Mouse (Mus musculus) limb, embryonic 13.5 days (tissue): ENCODE measurements around the gene Dot1l. TPM values are rescaled to one million over a fixed set of nuclear protein-coding genes. Genes with fewer than 3 reads are reported as not detected.

Experiments used
- ATAC-seq: fragments of 200-750 bp; cut with Nextera tagmentation; 2 replicates; pipeline ENCODE4 v1.8.0; 2017; ENCODE audit warnings: low read depth, moderate number of reproducible peaks, moderate TSS enrichment; ENCODE audit not compliant: low FRiP score
- H3K27ac ChIP-seq: fragments of 300-500 bp; sonication (generic); 2 replicates; pipeline ENCODE4 v1.5.1; 2015; ENCODE audit warnings: inconsistent platforms, mild to moderate bottlenecking, moderate library complexity
- H3K27me3 ChIP-seq: fragments of 300-500 bp; sonication (generic); 2 replicates; pipeline ENCODE4 v1.6.1; 2015; ENCODE audit warnings: mild to moderate bottlenecking, inconsistent platforms
- H3K36me3 ChIP-seq: fragments of 300-500 bp; sonication (generic); 2 replicates; pipeline ENCODE4 v1.6.1; 2015; ENCODE audit warnings: inconsistent platforms, mild to moderate bottlenecking, moderate library complexity
- H3K4me1 ChIP-seq: fragments of 300-500 bp; sonication (generic); 2 replicates; pipeline ENCODE4 v1.6.1; 2015; ENCODE audit warnings: inconsistent platforms
- H3K4me2 ChIP-seq: fragments of 300-500 bp; sonication (generic); replicated peaks from 2 replicates; pipeline ENCODE4 v1.6.1; 2015; ENCODE audit warnings: inconsistent platforms, mild to moderate bottlenecking, moderate library complexity
- H3K4me3 ChIP-seq: fragments of 300-500 bp; sonication (generic); 2 replicates; pipeline ENCODE4 v1.5.1; 2015; ENCODE audit warnings: moderate library complexity, mild to moderate bottlenecking, inconsistent platforms
- H3K9ac ChIP-seq: fragments of 300-500 bp; sonication (generic); 2 replicates; pipeline ENCODE4 v1.6.1; 2015; ENCODE audit warnings: mild to moderate bottlenecking, inconsistent platforms
- H3K9me3 ChIP-seq: fragments of 300-500 bp; sonication (generic); 2 replicates; pipeline ENCODE4 v1.6.1; 2016; ENCODE audit warnings: inconsistent platforms
- WGBS: fragments of 180-500 bp; shearing (Covaris S2); methylation state at CpG from one replicate; pipeline ENCODE4 v1.1.7; 2015; 5-methylcytosine and 5-hydroxymethylcytosine counted together
- polyA plus RNA-seq: library from polyadenylated mRNA; unstranded; fragments of >200 nt; fragmentation: Nextera tagmentation; extraction: Ambion mirVana; gene quantifications from 2 replicates; pipeline ENCODE4 v1.2.1, GENCODE M21; 2015

Dot1l gene
- 19.2 and 20.2 TPM in 2 replicates for polyA plus RNA-seq

- H3K4me2 ChIP-seq = peak within 1 kb of the TSS; percentile 97
- under 1% methylated on average over 53 of the region's 57 CpGs for WGBS
These were observed at the start of gene Dot1l for GRCm38 (mm10) chr10:80754594-80755290. Gene Dot1l (plus strand): TSS chr10:80755206.

GRCm38 (mm10) chr10:80705479-80705878 lies 49.5 kb upstream of the Dot1l start:
- H3K4me2 ChIP-seq = no peak overlapping the region
- ATAC-seq = no peak
- H3K9ac ChIP-seq = no peak overlapping the region
- 81% methylated on average over 3 of the region's 3 CpGs for WGBS
- peaks cover 57% of the 10 kb centered on the region for H3K36me3 ChIP-seq
- no peak overlapping the region for H3K4me3 ChIP-seq
- H3K27ac ChIP-seq = no peak overlapping the region
- peaks cover 18% of the 10 kb centered on the region for H3K4me1 ChIP-seq
- H3K27me3 ChIP-seq = no peaks in the 10 kb centered on the region
- no peaks in the 10 kb centered on the region for H3K9me3 ChIP-seq

More at GRCm38 (mm10) chr10:80754594-80755290, at the start of gene Dot1l:
- H3K9me3 ChIP-seq = no peaks in the 10 kb centered on the region
- ATAC-seq = peak; percentile 88
- no peaks in the 10 kb centered on the region for H3K36me3 ChIP-seq
- peaks cover 44% of the 10 kb centered on the region for H3K4me1 ChIP-seq
- H3K27me3 ChIP-seq = no peaks in the 10 kb centered on the region
- H3K4me3 ChIP-seq = peak within 1 kb of the TSS; percentile 92
- peak within 1 kb of the TSS; percentile 97 for H3K9ac ChIP-seq
- peak within 1 kb of the TSS; percentile 55; the same call in 1 of the 2 replicates for H3K27ac ChIP-seq

GRCm38 (mm10) chr10:80710834-80711233 lies 44.2 kb upstream of the Dot1l start:
- peaks cover 100% of the 10 kb centered on the region for H3K36me3 ChIP-seq

GRCm38 (mm10) chr10:80717281-80717680 lies 37.7 kb upstream of the Dot1l start:
- no peak overlapping the region for H3K4me3 ChIP-seq
- ATAC-seq = no peak
- WGBS = 100% methylated on average over 1 of the region's 1 CpGs
- H3K36me3 ChIP-seq = peaks cover 100% of the 10 kb centered on the region
- no peaks in the 10 kb centered on the region for H3K9me3 ChIP-seq
- no peaks in the 10 kb centered on the region for H3K27me3 ChIP-seq
- no peak overlapping the region for H3K27ac ChIP-seq
- no peak overlapping the region for H3K9ac ChIP-seq
- no peaks in the 10 kb centered on the region for H3K4me1 ChIP-seq
- H3K4me2 ChIP-seq = no peak overlapping the region

More at GRCm38 (mm10) chr10:80710834-80711233, 44.2 kb upstream of the Dot1l start:
- ATAC-seq = no peak
- Histone ChIP-seq H3K27me3 (no peaks in the 10 kb centered on the region), H3K4me2 (no peak overlapping the region), H3K27ac (no peak overlapping the region), H3K4me3 (no peak overlapping the region), H3K9me3 (no peaks in the 10 kb centered on the region), H3K9ac (no peak overlapping the region), H3K4me1 (no peaks in the 10 kb centered on the region)
- WGBS = 87% methylated on average over 3 of the region's 3 CpGs

DNA sequence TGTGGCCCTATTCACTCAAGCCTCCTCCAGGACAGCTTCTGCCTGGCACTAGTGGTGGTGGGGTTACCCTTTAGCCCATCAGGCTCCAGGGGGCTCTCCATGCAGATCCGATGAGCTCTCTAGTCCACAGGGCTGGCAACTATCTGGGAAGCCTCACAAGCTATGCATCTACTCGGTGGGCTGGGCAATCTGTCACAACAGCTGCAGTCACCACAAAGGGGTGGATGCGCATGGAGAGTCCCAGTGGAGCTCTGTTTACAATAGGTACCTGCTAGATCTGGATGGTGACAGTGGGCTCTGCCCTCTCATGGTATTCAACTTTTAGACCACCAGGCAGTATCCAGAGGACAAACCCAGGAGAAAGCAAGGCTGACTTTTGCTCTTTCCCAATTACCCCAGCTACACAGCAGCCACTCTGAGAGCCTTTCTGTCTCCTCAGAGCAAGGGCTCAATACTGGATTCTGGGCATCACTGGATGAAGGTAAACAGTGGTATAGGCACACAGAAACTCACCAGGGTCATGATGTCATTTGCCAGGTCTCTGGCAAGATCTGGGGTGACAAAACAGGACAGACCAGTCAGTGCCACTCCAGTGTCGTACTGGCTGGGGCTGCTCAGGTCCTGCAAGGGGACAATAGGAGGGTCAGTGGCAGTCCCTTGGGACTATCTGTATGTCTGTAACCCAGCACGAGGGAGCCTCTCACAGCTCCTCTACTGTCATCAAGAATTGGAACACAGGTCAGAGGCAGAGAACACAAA lies 27.5 kb upstream of the Dot1l start:
- H3K9me3 ChIP-seq = no peaks in the 10 kb centered on the region
- H3K36me3 ChIP-seq = peaks cover 96% of the 10 kb centered on the region
- H3K9ac ChIP-seq = no peak overlapping the region
- no peak overlapping the region for H3K4me3 ChIP-seq
- WGBS = 88% methylated on average over 5 of the region's 5 CpGs
- ATAC-seq = no peak
- H3K4me2 ChIP-seq = no peak overlapping the region
- no peak overlapping the region for H3K27ac ChIP-seq
- H3K4me1 ChIP-seq = no peaks in the 10 kb centered on the region
- no peaks in the 10 kb centered on the region for H3K27me3 ChIP-seq

DNA sequence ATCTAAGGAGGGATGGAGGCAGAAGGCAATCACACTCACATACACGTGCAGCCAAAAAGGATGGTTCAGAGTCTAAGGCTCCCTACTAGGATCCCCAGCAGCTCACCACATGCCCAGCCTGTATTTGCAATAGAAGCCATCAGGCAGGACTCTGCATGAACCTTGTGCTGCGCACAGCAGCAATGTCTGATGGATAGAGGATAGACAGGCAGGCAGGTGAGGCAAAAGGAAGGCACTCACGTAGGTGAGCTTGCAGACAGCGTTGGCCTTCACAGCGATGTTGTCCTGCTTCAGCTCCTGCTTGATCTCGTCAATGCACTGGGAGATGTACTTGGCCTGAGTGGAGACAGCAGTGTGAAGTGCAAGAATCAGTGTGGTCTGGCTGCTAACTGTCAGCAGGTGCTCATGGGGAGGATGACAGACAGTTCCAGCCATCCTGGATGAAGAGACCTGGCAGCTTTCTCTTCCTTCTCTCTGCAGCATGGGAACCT lies 22.4 kb upstream of the Dot1l start:
- Histone ChIP-seq H3K9me3 (no peaks in the 10 kb centered on the region), H3K36me3 (peaks cover 88% of the 10 kb centered on the region), H3K4me1 (0 out of 2 replicates have a peak, but pooled peaks cover 4% of the 10 kb centered on the region), H3K4me3 (no peak overlapping the region), H3K9ac (no peak overlapping the region; the same call in 1 of the 2 replicates), H3K27ac (no peak overlapping the region), H3K4me2 (no peak overlapping the region), H3K27me3 (no peaks in the 10 kb centered on the region)
- WGBS = 90% methylated on average over 6 of the region's 6 CpGs
- ATAC-seq = no peak

DNA sequence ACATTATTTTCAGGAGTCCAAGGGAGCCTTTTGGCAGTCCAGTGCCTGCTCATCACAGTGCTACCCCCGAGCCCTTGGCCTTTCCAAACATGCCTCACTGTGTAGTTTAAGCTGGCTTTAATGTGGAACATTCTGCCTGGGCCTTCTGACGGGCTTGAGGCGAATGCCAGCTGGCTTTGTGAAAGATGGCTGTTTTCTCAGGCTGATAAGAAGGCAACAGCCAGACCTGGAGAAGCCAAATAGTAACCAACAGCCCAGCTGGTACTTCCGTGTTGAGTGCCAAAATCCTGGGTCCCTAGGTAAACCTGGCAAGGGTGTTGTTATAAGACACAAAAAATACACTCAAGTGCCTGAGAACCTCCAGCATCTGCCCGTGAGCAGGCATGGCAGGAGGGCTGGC lies 18.3 kb upstream of the Dot1l start:
- no peak for ATAC-seq
- no peak overlapping the region for H3K4me3 ChIP-seq
- peaks cover 64% of the 10 kb centered on the region for H3K36me3 ChIP-seq
- 79% methylated on average over 5 of the region's 5 CpGs for WGBS
- no peak overlapping the region for H3K4me2 ChIP-seq
- H3K9ac ChIP-seq = no peak overlapping the region
- H3K4me1 ChIP-seq = peaks cover 26% of the 10 kb centered on the region
- H3K27me3 ChIP-seq = no peaks in the 10 kb centered on the region
- H3K27ac ChIP-seq = no peak overlapping the region
- H3K9me3 ChIP-seq = no peaks in the 10 kb centered on the region

DNA sequence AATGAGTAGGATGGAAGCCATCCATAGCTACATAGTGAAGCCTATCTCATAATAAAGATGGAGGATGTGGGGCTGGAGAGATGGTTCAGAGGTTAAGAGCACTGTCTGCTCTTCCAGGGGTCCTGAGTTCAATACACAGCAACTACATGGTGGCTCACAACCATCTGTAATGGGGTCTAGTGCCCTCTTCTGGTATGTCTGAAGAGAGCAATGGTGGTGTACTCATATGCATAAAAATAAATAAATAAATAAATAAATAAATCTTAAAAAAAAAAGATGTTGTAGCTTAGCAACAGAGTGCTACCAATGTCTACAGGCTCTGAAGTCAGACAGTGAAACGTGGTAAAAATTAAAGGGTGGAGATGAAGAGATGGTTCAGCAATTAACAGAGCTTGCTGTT lies 16.3 kb upstream of the Dot1l start:
- no peak for ATAC-seq
- Histone ChIP-seq H3K4me1 (peaks cover 30% of the 10 kb centered on the region), H3K27me3 (no peaks in the 10 kb centered on the region), H3K4me3 (no peak overlapping the region), H3K27ac (no peak overlapping the region), H3K9ac (peak overlapping the region; percentile 25; the same call in 1 of the 2 replicates), H3K9me3 (no peaks in the 10 kb centered on the region), H3K36me3 (peaks cover 46% of the 10 kb centered on the region), H3K4me2 (no peak overlapping the region)
- 75% methylated on average over 1 of the region's 1 CpGs for WGBS

DNA sequence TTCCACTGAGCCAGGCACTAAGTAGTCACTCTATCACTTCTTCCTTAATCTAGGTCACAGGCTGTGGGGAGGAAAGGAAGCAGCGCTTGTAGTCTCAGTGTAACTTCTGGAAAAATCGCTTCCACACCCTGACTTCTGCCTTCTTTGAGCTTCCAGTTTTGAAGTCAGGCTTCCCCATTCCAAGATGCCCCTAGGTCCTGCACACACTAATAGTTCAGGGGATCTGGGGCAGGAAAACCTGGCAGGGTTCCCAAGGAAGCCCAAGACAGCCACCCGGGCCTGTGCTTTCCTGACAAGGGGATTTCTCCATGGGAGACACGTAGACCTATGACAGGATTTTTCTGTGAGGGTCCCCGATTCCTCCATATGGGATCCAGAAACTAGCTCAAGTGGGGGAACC lies 13.9 kb upstream of the Dot1l start:
- 27% methylated on average over 5 of the region's 5 CpGs for WGBS
- H3K27ac ChIP-seq = no peak overlapping the region
- no peaks in the 10 kb centered on the region for H3K9me3 ChIP-seq
- ATAC-seq = no peak
- peak overlapping the region; percentile 99 for H3K4me2 ChIP-seq
- H3K36me3 ChIP-seq = peaks cover 26% of the 10 kb centered on the region
- peak overlapping the region; percentile 97 for H3K4me3 ChIP-seq
- peak overlapping the region; percentile 97 for H3K9ac ChIP-seq
- peaks cover 30% of the 10 kb centered on the region for H3K4me1 ChIP-seq
- no peaks in the 10 kb centered on the region for H3K27me3 ChIP-seq

GRCm38 (mm10) chr10:80741634-80742179 lies 13.3 kb upstream of the Dot1l start:
- Histone ChIP-seq H3K4me1 (peaks cover 30% of the 10 kb centered on the region), H3K36me3 (peaks cover 23% of the 10 kb centered on the region), H3K27ac (peak overlapping the region; percentile 74; the same call in 1 of the 2 replicates), H3K9me3 (no peaks in the 10 kb centered on the region), H3K4me3 (peak overlapping the region; percentile 97), H3K4me2 (peak overlapping the region; percentile 99), H3K9ac (peak overlapping the region; percentile 97), H3K27me3 (no peaks in the 10 kb centered on the region)
- WGBS = 0% methylated on average over 42 of the region's 46 CpGs
- no peak for ATAC-seq

DNA sequence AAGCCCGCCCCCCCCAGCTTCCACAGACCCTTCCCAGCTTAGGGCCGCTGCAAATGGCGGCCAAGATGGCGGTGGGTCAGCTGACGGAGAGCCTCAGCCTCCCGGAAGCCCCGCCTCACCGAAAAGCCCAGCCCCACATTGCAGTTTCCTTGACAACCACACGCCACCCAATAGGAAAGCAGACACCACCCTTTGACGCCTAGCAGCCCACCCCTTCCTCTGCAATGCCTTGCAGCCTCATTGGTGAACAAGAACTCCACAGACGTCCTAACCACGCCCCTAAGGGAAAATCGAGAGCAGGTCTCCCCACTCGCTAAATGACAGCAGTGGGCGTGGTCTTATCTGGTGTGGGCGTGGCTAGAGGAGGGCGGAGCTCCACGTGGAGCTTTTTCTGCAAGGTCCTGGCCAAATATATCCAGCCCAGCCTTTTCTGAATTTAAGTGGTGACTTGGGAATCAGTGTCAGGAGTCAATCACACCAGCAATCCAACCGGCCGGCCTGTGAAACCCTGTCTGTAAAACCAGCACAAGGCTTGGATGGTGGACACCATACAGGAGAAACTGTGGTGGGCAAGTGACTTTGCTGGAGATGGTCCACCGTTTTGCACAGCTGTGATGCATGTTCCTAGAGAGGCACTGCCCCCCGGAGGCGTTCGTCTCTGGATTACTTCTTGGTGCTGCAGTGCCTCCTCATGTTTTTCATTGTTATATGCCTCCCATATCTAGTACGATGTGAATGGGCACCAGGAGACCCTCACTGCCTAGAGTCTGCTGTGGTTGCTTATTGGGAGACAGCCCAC lies 12.6 kb upstream of the Dot1l start, which contains the start of gene Ap3d1:
Ap3d1 (minus strand) TSS at position 85 of the 799 bp plus-strand sequence.
- Histone ChIP-seq H3K4me2 (peak within 1 kb of the TSS; percentile 99), H3K4me1 (peaks cover 28% of the 10 kb centered on the region), H3K36me3 (peaks cover 16% of the 10 kb centered on the region), H3K9ac (peak within 1 kb of the TSS; percentile 97), H3K27me3 (no peaks in the 10 kb centered on the region), H3K4me3 (peak within 1 kb of the TSS; percentile 97), H3K9me3 (no peaks in the 10 kb centered on the region), H3K27ac (peak within 1 kb of the TSS; percentile 74; the same call in 1 of the 2 replicates)
- ATAC-seq = peak; percentile 100
- 3% methylated on average over 25 of the region's 25 CpGs for WGBS
